Mouse (Mus musculus) liver, adult (tissue): ENCODE measurements around the gene Gpr37.

Experiments
- GATA4 ChIP-seq: IDR thresholded peaks from 2 replicates; pipeline ENCODE4 v1.6.1; 2014; ENCODE audit warnings: mild to moderate bottlenecking, low read length; ENCODE audit not compliant: insufficient replicate concordance

Gpr37 gene

GRCm38 (mm10) chr6:25690629-25691028 lies at the start of gene Gpr37:
TSS of gene Gpr37 (minus strand) at chr6:25690729.
- TF ChIP-seq GATA4: no peak

- no peak for TF ChIP-seq GATA4
Observed at GRCm38 (mm10) chr6:25736533-25736932, 46.0 kb upstream of the Gpr37 start.

GRCm38 (mm10) chr6:25726560-25726959 lies 36.0 kb upstream of the Gpr37 start:
- TF ChIP-seq GATA4: no peak

GRCm38 (mm10) chr6:25710601-25711000 lies 20.1 kb upstream of the Gpr37 start:
- no peak for TF ChIP-seq GATA4

GRCm38 (mm10) chr6:25709250-25709895 lies 18.8 kb upstream of the Gpr37 start:
- TF ChIP-seq GATA4: no peak

- TF ChIP-seq GATA4: no peak
Observed at GRCm38 (mm10) chr6:25699956-25700355, 9.4 kb upstream of the Gpr37 start.

- no peak for TF ChIP-seq GATA4
Observed at GRCm38 (mm10) chr6:25690284-25690605, 284 bp downstream of the Gpr37 start.

GRCm38 (mm10) chr6:25689520-25690283 lies 827 bp downstream of the Gpr37 start:
- no peak for TF ChIP-seq GATA4

GRCm38 (mm10) chr6:25688927-25689519 lies 1.5 kb downstream of the Gpr37 start:
- no peak for TF ChIP-seq GATA4

- TF ChIP-seq GATA4: no peak
Observed at GRCm38 (mm10) chr6:25686760-25687200, 3.7 kb downstream of the Gpr37 start.

- no peak for TF ChIP-seq GATA4
Observed at GRCm38 (mm10) chr6:25684391-25684790, 6.1 kb downstream of the Gpr37 start.

GRCm38 (mm10) chr6:25675111-25675510 lies 15.4 kb downstream of the Gpr37 start:
- TF ChIP-seq GATA4: no peak

GRCm38 (mm10) chr6:25673801-25674200 lies 16.7 kb downstream of the Gpr37 start:
- no peak for TF ChIP-seq GATA4

- TF ChIP-seq GATA4: no peak
Observed at GRCm38 (mm10) chr6:25670150-25670549, 20.4 kb downstream of the Gpr37 start.

- no peak for TF ChIP-seq GATA4
Observed at GRCm38 (mm10) chr6:25663942-25664341, 26.6 kb downstream of the Gpr37 start.
